Mouse (Mus musculus): ENCODE results near the gene Sh3bp5l.

DNA sequence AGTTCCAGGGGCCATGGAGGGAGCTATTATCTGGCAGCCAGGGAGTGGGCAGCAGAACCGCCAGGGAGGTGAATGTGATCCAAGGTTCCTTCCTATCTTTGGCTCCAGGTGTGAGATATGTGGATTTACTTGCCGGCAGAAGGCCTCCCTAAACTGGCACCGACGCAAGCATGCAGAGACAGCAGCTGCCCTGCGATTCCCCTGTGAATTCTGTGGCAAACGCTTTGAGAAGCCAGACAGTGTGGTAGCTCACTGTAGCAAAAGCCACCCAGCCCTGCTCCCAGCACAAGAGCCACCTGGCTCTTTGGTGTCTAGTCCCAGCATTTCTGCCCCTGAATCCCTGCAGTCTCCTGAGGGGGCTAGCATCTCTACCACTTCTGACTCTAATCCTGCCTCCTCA, 16.5 kb upstream of the Sh3bp5l start:
- TF ChIP-seq POLR2A (IDR thresholded peaks at IDR 0.05; ENCODE audit: borderline replicate concordance, insufficient read depth, low read length), result no peak
- TF ChIP-seq CTCF (IDR thresholded peaks at IDR 0.05; ENCODE audit: borderline replicate concordance, insufficient read depth, low read depth, low read length), result no peak

Measured in cerebellum, adult 2 months (tissue).